8 mouse cellular contexts compared by ENCODE assay signal in the genomic region with DNA sequence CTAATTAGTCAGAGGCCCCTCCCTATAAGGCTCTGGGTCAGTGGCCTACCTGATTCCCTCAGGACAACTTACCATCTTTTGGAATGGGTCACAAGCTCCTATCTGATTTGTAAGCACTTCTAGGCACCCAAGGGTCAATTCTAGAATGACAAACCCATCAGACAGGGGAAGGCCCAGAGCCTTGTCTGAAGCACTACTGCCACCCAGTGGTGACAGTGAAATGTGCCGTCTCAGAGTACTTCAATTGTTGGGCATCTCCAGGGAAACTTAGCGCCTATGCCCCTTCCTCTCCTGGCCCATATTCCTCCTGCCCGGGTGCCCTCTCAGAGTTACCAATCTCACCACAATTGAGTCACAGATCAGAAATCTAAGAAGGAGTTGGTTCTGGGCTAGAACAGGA. TPM values are rescaled to one million over a fixed set of nuclear protein-coding genes. Genes with fewer than 3 reads are reported as not detected.
A peak's percentile ranks its signal among the peaks of the same experiment; 100 is the strongest.
DNase-seq lines count a peak whose midpoint lies in the region; ATAC-seq lines count a peak whose summit lies in the region.

No protein-coding gene starts in this region.

- H3K4me1 ChIP-seq in forebrain, embryonic 16.5 days (replicated peaks; ENCODE audit: control insufficient read depth, insufficient read depth, low read length), result peaks cover 8% of the 10 kb centered on the region
- peaks cover 4% of the 10 kb centered on the region for H3K4me1 ChIP-seq in midbrain, embryonic 11.5 days (ENCODE audit: control insufficient read depth, insufficient read depth, low read length)

- no peak overlapping the region for H3K4me3 ChIP-seq in forebrain, embryonic 16.5 days (replicated peaks; ENCODE audit: low read length)
- H3K4me3 ChIP-seq in midbrain, embryonic 11.5 days (ENCODE audit: low read depth, low read length), result no peak overlapping the region

- H3K27me3 ChIP-seq in forebrain, embryonic 16.5 days (replicated peaks; ENCODE audit: control insufficient read depth, insufficient read depth, low read length), result no peaks in the 10 kb centered on the region
- H3K27me3 ChIP-seq in midbrain, embryonic 11.5 days (ENCODE audit: control insufficient read depth, insufficient read depth, low read length), result no peaks in the 10 kb centered on the region

- no peak overlapping the region for H3K4me2 ChIP-seq in forebrain, embryonic 16.5 days (ENCODE audit: low read length)
- H3K4me2 ChIP-seq in midbrain, embryonic 11.5 days, result no peak overlapping the region

- H3K36me3 ChIP-seq in forebrain, embryonic 16.5 days (ENCODE audit: control insufficient read depth, insufficient read depth), result peaks cover 36% of the 10 kb centered on the region
- peaks cover 21% of the 10 kb centered on the region for H3K36me3 ChIP-seq in midbrain, embryonic 11.5 days (ENCODE audit: control insufficient read depth, insufficient read depth, low read length)

- H3K9ac ChIP-seq in forebrain, embryonic 16.5 days (replicated peaks; ENCODE audit: low read depth, low read length), result no peak overlapping the region
- H3K9ac ChIP-seq in midbrain, embryonic 11.5 days (ENCODE audit: low read length), result no peak overlapping the region

- no peaks in the 10 kb centered on the region for H3K9me3 ChIP-seq in forebrain, embryonic 16.5 days (ENCODE audit: control insufficient read depth, low read length)
- H3K9me3 ChIP-seq in midbrain, embryonic 11.5 days (ENCODE audit: control insufficient read depth, low read length), result no peaks in the 10 kb centered on the region

- H3K27ac ChIP-seq in forebrain, embryonic 16.5 days (ENCODE audit: low read length), result no peak overlapping the region
- H3K27ac ChIP-seq in midbrain, embryonic 11.5 days (ENCODE audit: low read depth, low read length), result no peak overlapping the region

- 6% methylated on average over 3 of the region's 3 CpGs for WGBS in forebrain, embryonic 16.5 days
- WGBS in midbrain, embryonic 11.5 days, result 15% methylated on average over 3 of the region's 3 CpGs

- peak; percentile 82 for DNase-seq in gastrocnemius, adult 18-20 months (ENCODE audit: low spot score)
- DNase-seq in gastrocnemius, postnatal 25 days, result no peak
- peak; percentile 83 to 87 for DNase-seq in cerebellum, adult 18-20 months
- peak; percentile 45 to 78 for DNase-seq in left cerebral cortex, adult 8-10 months (ENCODE audit: low spot score in 2 of 2)
- DNase-seq in midbrain, embryonic 11.5 days (ENCODE audit: low spot score, missing footprints), result peak; percentile 98
- DNase-seq in right cerebral cortex, postnatal 4 days, result peak; percentile 90

- peak; percentile 51 for ATAC-seq in forebrain, embryonic 16.5 days
- peak; percentile 68 for ATAC-seq in inflammation-experienced regulatory T-cells, adult 6 months
- ATAC-seq in midbrain, embryonic 11.5 days (ENCODE audit: low FRiP score), result peak; percentile 45

RNA-seq across cellular contexts. Expression of a gene that starts 5.2 kb away (rescaled TPM):
- total RNA-seq in gastrocnemius, adult 18-20 months (2021), result 10 to 100 TPM; 14.9 to 15.7 TPM
- 10 to 100 TPM; 14.5 to 15.1 TPM for total RNA-seq in gastrocnemius, postnatal 25 days (2021)
- polyA plus RNA-seq in forebrain, embryonic 16.5 days (2015; fragmentation: Nextera tagmentation; extraction: Ambion mirVana), result 80.1 and 80.4 TPM in 2 replicates
- polyA plus RNA-seq in inflammation-experienced regulatory T-cells, adult 6 months (2017; shearing (Covaris generic)), result 10 to 100 TPM; 19.5 to 27.7 (median 21.6) TPM
- 10 to 100 TPM; 39.4 to 44.3 (median 41.7) TPM for total RNA-seq in left cerebral cortex, adult 8-10 months (2022)
- polyA plus RNA-seq in midbrain, embryonic 11.5 days (2014; fragmentation: Nextera tagmentation; extraction: Ambion mirVana), result 80.7 and 81.2 TPM in 2 replicates

RNA-seq across cellular contexts. Expression of a gene that starts 47.3 kb away (rescaled TPM):
- total RNA-seq in gastrocnemius, adult 18-20 months (2021), result not detected
- total RNA-seq in gastrocnemius, postnatal 25 days (2021), result not detected
- polyA plus RNA-seq in forebrain, embryonic 16.5 days (2015; fragmentation: Nextera tagmentation; extraction: Ambion mirVana), result not detected in 2 replicates
- polyA plus RNA-seq in inflammation-experienced regulatory T-cells, adult 6 months (2017; shearing (Covaris generic)), result not detected
- total RNA-seq in left cerebral cortex, adult 8-10 months (2022), result not detected
- not detected in 2 replicates for polyA plus RNA-seq in midbrain, embryonic 11.5 days (2014; fragmentation: Nextera tagmentation; extraction: Ambion mirVana)
